Mouse (Mus musculus): ENCODE results near the gene Tmem217.

Tmem217 gene

GRCm38 (mm10) chr17:29531278-29531677 lies 20.9 kb downstream of the Tmem217 start:
- TF ChIP-seq GATA4 (IDR thresholded peaks at IDR 0.05; ENCODE audit: insufficient replicate concordance, low read length) = no peak

- TF ChIP-seq GATA4 (IDR thresholded peaks at IDR 0.05; ENCODE audit: insufficient replicate concordance, low read length) = no peak
Observed at GRCm38 (mm10) chr17:29530508-29530907, 21.7 kb downstream of the Tmem217 start.

- TF ChIP-seq GATA4 (IDR thresholded peaks at IDR 0.05; ENCODE audit: insufficient replicate concordance, low read length) = no peak
Observed at GRCm38 (mm10) chr17:29528568-29529187, 23.5 kb downstream of the Tmem217 start.

GRCm38 (mm10) chr17:29525613-29526012 lies 26.6 kb downstream of the Tmem217 start:
- TF ChIP-seq GATA4 (IDR thresholded peaks at IDR 0.05; ENCODE audit: insufficient replicate concordance, low read length) = no peak

GRCm38 (mm10) chr17:29519731-29520130 lies 32.5 kb downstream of the Tmem217 start:
- no peak for TF ChIP-seq GATA4 (IDR thresholded peaks at IDR 0.05; ENCODE audit: insufficient replicate concordance, low read length)

GRCm38 (mm10) chr17:29514435-29514834 lies 37.8 kb downstream of the Tmem217 start:
- TF ChIP-seq GATA4 (IDR thresholded peaks at IDR 0.05; ENCODE audit: insufficient replicate concordance, low read length) = no peak

GRCm38 (mm10) chr17:29513044-29513730 lies 39.0 kb downstream of the Tmem217 start:
- TF ChIP-seq GATA4 (IDR thresholded peaks at IDR 0.05; ENCODE audit: insufficient replicate concordance, low read length) = peak; percentile 99

GRCm38 (mm10) chr17:29510691-29511090 lies 41.5 kb downstream of the Tmem217 start:
- TF ChIP-seq GATA4 (IDR thresholded peaks at IDR 0.05; ENCODE audit: insufficient replicate concordance, low read length) = no peak

- no peak for TF ChIP-seq GATA4 (IDR thresholded peaks at IDR 0.05; ENCODE audit: insufficient replicate concordance, low read length)
Observed at GRCm38 (mm10) chr17:29508927-29509608, 43.1 kb downstream of the Tmem217 start.

GRCm38 (mm10) chr17:29503700-29504099 lies 48.5 kb downstream of the Tmem217 start:
- TF ChIP-seq GATA4 (IDR thresholded peaks at IDR 0.05; ENCODE audit: insufficient replicate concordance, low read length) = no peak

- TF ChIP-seq GATA4 (IDR thresholded peaks at IDR 0.05; ENCODE audit: insufficient replicate concordance, low read length) = peak; percentile 13; the same call in 1 of the 2 replicates
Observed at GRCm38 (mm10) chr17:29502669-29503665, 49.2 kb downstream of the Tmem217 start.

GRCm38 (mm10) chr17:29502005-29502668 lies 50.0 kb downstream of the Tmem217 start:
- no peak for TF ChIP-seq GATA4 (IDR thresholded peaks at IDR 0.05; ENCODE audit: insufficient replicate concordance, low read length)

- no peak for TF ChIP-seq GATA4 (IDR thresholded peaks at IDR 0.05; ENCODE audit: insufficient replicate concordance, low read length)
Observed at GRCm38 (mm10) chr17:29500802-29501469, 51.2 kb downstream of the Tmem217 start.

GRCm38 (mm10) chr17:29500243-29500740 lies 51.9 kb downstream of the Tmem217 start:
- no peak for TF ChIP-seq GATA4 (IDR thresholded peaks at IDR 0.05; ENCODE audit: insufficient replicate concordance, low read length)

All from liver, adult (tissue).